Mouse (Mus musculus) embryonic facial prominence, embryonic 13.5 days (tissue): ENCODE results near the gene Wdr24. TPM values are rescaled to one million over a fixed set of nuclear protein-coding genes. Genes with fewer than 3 reads are reported as not detected.
A peak's percentile ranks its signal among the peaks of the same experiment; 100 is the strongest.

Experiments
- ATAC-seq: fragments of 200-750 bp; cut with Nextera tagmentation; 2 replicates; pipeline ENCODE4 v1.8.0; 2017; ENCODE audit warnings: low read depth; ENCODE audit not compliant: insufficient number of reproducible peaks, insufficient read depth, low FRiP score, low TSS enrichment
- H3K27ac ChIP-seq: fragments of 300-500 bp; sonication (generic); 2 replicates; pipeline ENCODE4 v1.5.1; 2015; ENCODE audit warnings: moderate library complexity, mild to moderate bottlenecking, inconsistent platforms
- H3K27me3 ChIP-seq: fragments of 300-500 bp; sonication (generic); 2 replicates; pipeline ENCODE4 v1.6.1; 2015; ENCODE audit warnings: mild to moderate bottlenecking, inconsistent platforms
- H3K36me3 ChIP-seq: fragments of 300-500 bp; sonication (generic); 2 replicates; pipeline ENCODE4 v1.6.1; 2015; ENCODE audit warnings: mild to moderate bottlenecking, inconsistent platforms
- H3K4me1 ChIP-seq: fragments of 300-500 bp; sonication (generic); 2 replicates; pipeline ENCODE4 v1.6.1; 2015; ENCODE audit warnings: inconsistent platforms
- H3K4me2 ChIP-seq: fragments of 300-500 bp; sonication (generic); 2 replicates; pipeline ENCODE4 v1.6.1; 2015; ENCODE audit warnings: moderate library complexity, mild to moderate bottlenecking, inconsistent platforms
- H3K4me3 ChIP-seq: fragments of 300-500 bp; sonication (generic); 2 replicates; pipeline ENCODE4 v1.5.1; 2015; ENCODE audit warnings: mild to moderate bottlenecking, inconsistent platforms
- H3K9ac ChIP-seq: fragments of 300-500 bp; sonication (generic); 2 replicates; pipeline ENCODE4 v1.6.1; 2015; ENCODE audit warnings: mild to moderate bottlenecking, inconsistent platforms
- H3K9me3 ChIP-seq: fragments of 300-500 bp; sonication (generic); 2 replicates; pipeline ENCODE4 v1.6.1; 2016; ENCODE audit warnings: inconsistent platforms
- WGBS: fragments of 180-500 bp; shearing (Covaris S2); methylation state at CpG from one replicate; pipeline ENCODE4 v1.1.7; 2015; ENCODE audit warnings: mixed read lengths; 5-methylcytosine and 5-hydroxymethylcytosine counted together
- polyA plus RNA-seq: library from polyadenylated mRNA; unstranded; fragments of >200 nt; fragmentation: Nextera tagmentation; extraction: Ambion mirVana; gene quantifications from 2 replicates; pipeline ENCODE4 v1.2.1, GENCODE M21; 2015

The Wdr24 gene
- polyA plus RNA-seq, 1 experiment from 2014 or later = 30.0 TPM

GRCm38 (mm10) chr17:25827011-25827410, 3.6 kb downstream of the Wdr24 start:
- no peak overlapping the region for H3K9ac ChIP-seq
- no peaks in the 10 kb centered on the region for H3K9me3 ChIP-seq
- peaks cover 65% of the 10 kb centered on the region for H3K4me1 ChIP-seq
- H3K27ac ChIP-seq = no peak overlapping the region
- H3K4me3 ChIP-seq = no peak overlapping the region
- peaks cover 4% of the 10 kb centered on the region for H3K27me3 ChIP-seq
- H3K36me3 ChIP-seq = peaks cover 55% of the 10 kb centered on the region
- no peak overlapping the region for H3K4me2 ChIP-seq
- no peak for ATAC-seq
- 88% methylated on average over 13 of the region's 13 CpGs for WGBS

- Histone ChIP-seq H3K36me3 (peaks cover 55% of the 10 kb centered on the region), H3K4me3 (peak overlapping the region; percentile 60; the same call in 1 of the 2 replicates), H3K9ac (peak overlapping the region; percentile 81; the same call in 1 of the 2 replicates), H3K27me3 (no peaks in the 10 kb centered on the region), H3K4me1 (peaks cover 66% of the 10 kb centered on the region), H3K27ac (no peak overlapping the region), H3K9me3 (no peaks in the 10 kb centered on the region), H3K4me2 (0 out of 2 replicates have a peak overlapping the region, but pooled peaks have one; percentile 81)
- WGBS = 87% methylated on average over 22 of the region's 22 CpGs
- ATAC-seq = no peak
These were observed 4.3 kb downstream of the Wdr24 start for GRCm38 (mm10) chr17:25827546-25828222.

GRCm38 (mm10) chr17:25828223-25828594, 4.8 kb downstream of the Wdr24 start:
- H3K4me2 ChIP-seq = peak overlapping the region; percentile 81
- peak overlapping the region; percentile 81 for H3K9ac ChIP-seq
- H3K4me1 ChIP-seq = peaks cover 64% of the 10 kb centered on the region
- H3K9me3 ChIP-seq = no peaks in the 10 kb centered on the region
- ATAC-seq = no peak
- H3K27ac ChIP-seq = peak overlapping the region; percentile 92; the same call in 1 of the 2 replicates
- H3K36me3 ChIP-seq = peaks cover 55% of the 10 kb centered on the region
- no peaks in the 10 kb centered on the region for H3K27me3 ChIP-seq
- 81% methylated on average over 8 of the region's 8 CpGs for WGBS
- peak overlapping the region; percentile 60 for H3K4me3 ChIP-seq

GRCm38 (mm10) chr17:25828712-25829557, 5.5 kb downstream of the Wdr24 start, which contains the start of gene Jmjd8:
Jmjd8 (plus strand) TSS chr17:25828867.
- H3K4me1 ChIP-seq = peaks cover 67% of the 10 kb centered on the region
- under 1% methylated on average over 32 of the region's 32 CpGs for WGBS
- peak within 1 kb of the TSS; percentile 92 for H3K27ac ChIP-seq
- no peaks in the 10 kb centered on the region for H3K9me3 ChIP-seq
- peak within 1 kb of the TSS; percentile 60 for H3K4me3 ChIP-seq
- H3K27me3 ChIP-seq = no peaks in the 10 kb centered on the region
- peak within 1 kb of the TSS; percentile 81 for H3K9ac ChIP-seq
- H3K4me2 ChIP-seq = peak within 1 kb of the TSS; percentile 81
- ATAC-seq = no peak
- H3K36me3 ChIP-seq = peaks cover 55% of the 10 kb centered on the region

- H3K27me3 ChIP-seq = no peaks in the 10 kb centered on the region
- no peak for ATAC-seq
- peak overlapping the region; percentile 81 for H3K4me2 ChIP-seq
- H3K9ac ChIP-seq = peak overlapping the region; percentile 81
- peak overlapping the region; percentile 60 for H3K4me3 ChIP-seq
- peak overlapping the region; percentile 92 for H3K27ac ChIP-seq
- 39% methylated on average over 8 of the region's 8 CpGs for WGBS
- H3K4me1 ChIP-seq = peaks cover 67% of the 10 kb centered on the region
- H3K36me3 ChIP-seq = peaks cover 56% of the 10 kb centered on the region
- H3K9me3 ChIP-seq = no peaks in the 10 kb centered on the region
These were observed 6.2 kb downstream of the Wdr24 start for GRCm38 (mm10) chr17:25829558-25830017.

- H3K27ac ChIP-seq = no peak overlapping the region
- H3K36me3 ChIP-seq = peaks cover 62% of the 10 kb centered on the region
- peaks cover 67% of the 10 kb centered on the region for H3K4me1 ChIP-seq
- ATAC-seq = no peak
- peak overlapping the region; percentile 81 for H3K4me2 ChIP-seq
- H3K9ac ChIP-seq = no peak overlapping the region; the same call in none of the 2 replicates
- WGBS = 80% methylated on average over 4 of the region's 4 CpGs
- no peaks in the 10 kb centered on the region for H3K27me3 ChIP-seq
- H3K9me3 ChIP-seq = no peaks in the 10 kb centered on the region
- peak overlapping the region; percentile 86; the same call in 1 of the 2 replicates for H3K4me3 ChIP-seq
These were observed 6.8 kb downstream of the Wdr24 start for GRCm38 (mm10) chr17:25830200-25830753.

- H3K36me3 ChIP-seq = peaks cover 62% of the 10 kb centered on the region
- ATAC-seq = no peak
- H3K4me2 ChIP-seq = peak overlapping the region; percentile 98
- WGBS = 83% methylated on average over 14 of the region's 14 CpGs
- peak overlapping the region; percentile 93 for H3K9ac ChIP-seq
- no peaks in the 10 kb centered on the region for H3K9me3 ChIP-seq
- no peaks in the 10 kb centered on the region for H3K27me3 ChIP-seq
- no peak overlapping the region for H3K27ac ChIP-seq
- H3K4me1 ChIP-seq = peaks cover 70% of the 10 kb centered on the region
- H3K4me3 ChIP-seq = peak overlapping the region; percentile 86
These were observed 7.5 kb downstream of the Wdr24 start for GRCm38 (mm10) chr17:25830806-25831431.

GRCm38 (mm10) chr17:25831451-25832281, 8.2 kb downstream of the Wdr24 start:
- H3K9me3 ChIP-seq = no peaks in the 10 kb centered on the region
- H3K27me3 ChIP-seq = no peaks in the 10 kb centered on the region
- H3K9ac ChIP-seq = peak overlapping the region; percentile 93
- H3K4me1 ChIP-seq = peaks cover 70% of the 10 kb centered on the region
- H3K4me2 ChIP-seq = peak overlapping the region; percentile 98
- peaks cover 56% of the 10 kb centered on the region for H3K36me3 ChIP-seq
- peak overlapping the region; percentile 86 for H3K4me3 ChIP-seq
- peak overlapping the region; percentile 95 for H3K27ac ChIP-seq
- 63% methylated on average over 21 of the region's 21 CpGs for WGBS
- no peak for ATAC-seq

GRCm38 (mm10) chr17:25832436-25833290, 9.2 kb downstream of the Wdr24 start:
- peak overlapping the region; percentile 95 for H3K27ac ChIP-seq
- peak overlapping the region; percentile 86 for H3K4me3 ChIP-seq
- H3K4me2 ChIP-seq = peak overlapping the region; percentile 98
- peaks cover 79% of the 10 kb centered on the region for H3K4me1 ChIP-seq
- H3K27me3 ChIP-seq = no peaks in the 10 kb centered on the region
- no peaks in the 10 kb centered on the region for H3K9me3 ChIP-seq
- peak; percentile 85 for ATAC-seq
- WGBS = under 1% methylated on average over 71 of the region's 77 CpGs
- H3K9ac ChIP-seq = peak overlapping the region; percentile 93
- H3K36me3 ChIP-seq = peaks cover 47% of the 10 kb centered on the region

GRCm38 (mm10) chr17:25833291-25833663, 9.8 kb downstream of the Wdr24 start, which contains the start of gene Stub1:
Stub1 (minus strand) TSS chr17:25833404.
- Histone ChIP-seq H3K4me2 (peak within 1 kb of the TSS; percentile 98), H3K9ac (peak within 1 kb of the TSS; percentile 93), H3K9me3 (no peaks in the 10 kb centered on the region), H3K36me3 (peaks cover 47% of the 10 kb centered on the region), H3K4me3 (peak within 1 kb of the TSS; percentile 86), H3K27me3 (no peaks in the 10 kb centered on the region), H3K4me1 (peaks cover 75% of the 10 kb centered on the region), H3K27ac (peak within 1 kb of the TSS; percentile 95)
- peak; percentile 11; the same call in 1 of the 2 replicates for ATAC-seq
- WGBS = under 1% methylated on average over 24 of the region's 24 CpGs
